Mouse (Mus musculus): ENCODE measurements around the gene Arl5c. TPM values are rescaled to one million over a fixed set of nuclear protein-coding genes. Genes with fewer than 3 reads are reported as not detected.
"Not testable (repeated sequence)": the region's sequence is repeated elsewhere in the genome, so short reads cannot be mapped to it uniquely, and the experiment has no call there.

The Arl5c gene
- polyA plus RNA-seq, 1 experiment from 2014 or later = 8.8 TPM

- no peak overlapping the region for H3K4me3 ChIP-seq
- no peaks in the 10 kb centered on the region for H3K36me3 ChIP-seq
- H3K9me3 ChIP-seq = no peaks in the 10 kb centered on the region
- no peaks in the 10 kb centered on the region for H3K4me1 ChIP-seq
- H3K27ac ChIP-seq = no peak overlapping the region
- H3K4me2 ChIP-seq (replicated peaks) = no peak overlapping the region
- H3K9ac ChIP-seq = no peak overlapping the region
- no peaks in the 10 kb centered on the region for H3K27me3 ChIP-seq
- WGBS = 79% methylated on average over 16 of the region's 16 CpGs
- no peak for ATAC-seq (ENCODE audit: low FRiP score, low read depth)
These were observed 42.6 kb downstream of the Arl5c start for GRCm38 (mm10) chr11:97953179-97953938.

- H3K4me1 ChIP-seq = no peaks in the 10 kb centered on the region
- H3K36me3 ChIP-seq = no peaks in the 10 kb centered on the region
- H3K27me3 ChIP-seq = no peaks in the 10 kb centered on the region
- no peak overlapping the region for H3K27ac ChIP-seq
- H3K9me3 ChIP-seq = no peaks in the 10 kb centered on the region
- no peak overlapping the region for H3K9ac ChIP-seq
- H3K4me2 ChIP-seq (replicated peaks) = no peak overlapping the region
- no peak for ATAC-seq (ENCODE audit: low FRiP score, low read depth)
- WGBS = 94% methylated on average over 1 of the region's 1 CpGs
- H3K4me3 ChIP-seq = no peak overlapping the region
These were observed 43.5 kb downstream of the Arl5c start for GRCm38 (mm10) chr11:97952367-97953006.

- WGBS = 66% methylated on average over 20 of the region's 20 CpGs
- no peak overlapping the region for H3K9ac ChIP-seq
- H3K36me3 ChIP-seq = no peaks in the 10 kb centered on the region
- no peaks in the 10 kb centered on the region for H3K9me3 ChIP-seq
- H3K4me2 ChIP-seq (replicated peaks) = no peak overlapping the region
- no peaks in the 10 kb centered on the region for H3K27me3 ChIP-seq
- no peaks in the 10 kb centered on the region for H3K4me1 ChIP-seq
- H3K4me3 ChIP-seq = no peak overlapping the region
- ATAC-seq (ENCODE audit: low FRiP score, low read depth) = no peak
- no peak overlapping the region for H3K27ac ChIP-seq
These were observed 46.1 kb downstream of the Arl5c start for GRCm38 (mm10) chr11:97949703-97950475.

- Histone ChIP-seq H3K4me3 (no peak overlapping the region), H3K9me3 (no peaks in the 10 kb centered on the region), H3K36me3 (no peaks in the 10 kb centered on the region), H3K4me1 (no peaks in the 10 kb centered on the region), H3K27ac (no peak overlapping the region), H3K9ac (no peak overlapping the region), H3K4me2 (replicated peaks) (no peak overlapping the region), H3K27me3 (no peaks in the 10 kb centered on the region)
- WGBS = 13% methylated on average over 7 of the region's 7 CpGs
- no peak for ATAC-seq (ENCODE audit: low FRiP score, low read depth)
These were observed 48.6 kb downstream of the Arl5c start for GRCm38 (mm10) chr11:97947426-97947825.

GRCm38 (mm10) chr11:97945738-97946289 lies 50.2 kb downstream of the Arl5c start:
- not testable (repeated sequence) for ATAC-seq (ENCODE audit: low FRiP score, low read depth); H3K4me3 ChIP-seq; H3K9ac ChIP-seq; H3K36me3 ChIP-seq; H3K27ac ChIP-seq; H3K4me2 ChIP-seq (replicated peaks); H3K27me3 ChIP-seq; H3K9me3 ChIP-seq; H3K4me1 ChIP-seq
- 92% methylated on average over 7 of the region's 7 CpGs for WGBS

- Histone ChIP-seq H3K27me3 (no peaks in the 10 kb centered on the region), H3K36me3 (no peaks in the 10 kb centered on the region), H3K4me2 (replicated peaks) (no peak overlapping the region), H3K4me3 (no peak overlapping the region), H3K9ac (no peak overlapping the region), H3K27ac (no peak overlapping the region), H3K9me3 (no peaks in the 10 kb centered on the region), H3K4me1 (no peaks in the 10 kb centered on the region)
- ATAC-seq (ENCODE audit: low FRiP score, low read depth) = no peak
- 74% methylated on average over 10 of the region's 10 CpGs for WGBS
These were observed 51.0 kb downstream of the Arl5c start for GRCm38 (mm10) chr11:97945031-97945430.

DNA sequence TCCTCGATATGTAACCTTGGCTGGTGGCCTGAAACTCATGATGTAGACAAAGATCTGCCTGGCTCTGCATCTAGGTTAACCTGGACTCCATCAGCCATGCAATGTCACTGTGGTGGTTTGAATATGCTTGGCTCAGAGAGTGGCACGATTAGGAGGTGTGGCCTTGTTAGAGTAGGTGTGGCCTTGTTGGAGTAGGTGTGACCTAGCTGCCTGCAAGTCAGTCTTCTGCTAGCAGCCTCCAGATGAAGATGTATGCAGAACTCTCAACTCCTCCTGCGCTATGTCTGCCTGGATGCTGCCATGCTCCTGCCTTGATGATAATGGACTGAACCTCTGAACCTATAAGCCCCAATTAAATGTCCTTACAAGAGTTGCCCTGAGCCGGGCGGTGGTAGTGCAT lies 52.7 kb downstream of the Arl5c start:
- Histone ChIP-seq H3K27me3 (no peaks in the 10 kb centered on the region), H3K4me2 (replicated peaks) (no peak overlapping the region), H3K4me1 (no peaks in the 10 kb centered on the region), H3K4me3 (no peak overlapping the region), H3K9me3 (no peaks in the 10 kb centered on the region), H3K36me3 (no peaks in the 10 kb centered on the region), H3K27ac (no peak overlapping the region), H3K9ac (no peak overlapping the region)
- no peak for ATAC-seq (ENCODE audit: low FRiP score, low read depth)
- 77% methylated on average over 5 of the region's 5 CpGs for WGBS

- Histone ChIP-seq H3K4me2 (replicated peaks) (no peak overlapping the region), H3K9ac (no peak overlapping the region), H3K27me3 (no peaks in the 10 kb centered on the region), H3K4me1 (peaks cover under 1% of the 10 kb centered on the region; the same call in 1 of the 2 replicates), H3K27ac (no peak overlapping the region), H3K9me3 (no peaks in the 10 kb centered on the region), H3K4me3 (no peak overlapping the region), H3K36me3 (no peaks in the 10 kb centered on the region)
- 82% methylated on average over 15 of the region's 15 CpGs for WGBS
- no peak for ATAC-seq (ENCODE audit: low FRiP score, low read depth)
These were observed 53.4 kb downstream of the Arl5c start for GRCm38 (mm10) chr11:97942420-97943111.

Small RNAs within 50 kb of the gene (microRNA-seq; reads per million reads assigned to microRNA genes)
- gene Gm22461 (not detected), gene Gm27597 (not detected)

Other genes starting within 250 kb of the Arl5c start
- 21.0 and 23.3 TPM in 2 replicates for gene Cwc25, start 229.6 kb downstream of the Arl5c start, polyA plus RNA-seq (2015; fragmentation: Nextera tagmentation; extraction: Ambion mirVana)
- 0.83 TPM in 1 of 2 replicates, not detected in the other for gene 1700001P01Rik, start 220.3 kb downstream of the Arl5c start, polyA plus RNA-seq (2015; fragmentation: Nextera tagmentation; extraction: Ambion mirVana)
- gene Rpl23, start 213.7 kb downstream of the Arl5c start, polyA plus RNA-seq (2015; fragmentation: Nextera tagmentation; extraction: Ambion mirVana) = 547 and 558 TPM in 2 replicates
- 128 and 138 TPM in 2 replicates for gene Lasp1, start 197.2 kb downstream of the Arl5c start, polyA plus RNA-seq (2015; fragmentation: Nextera tagmentation; extraction: Ambion mirVana)
- gene B230217C12Rik, start 155.4 kb downstream of the Arl5c start, polyA plus RNA-seq (2015; fragmentation: Nextera tagmentation; extraction: Ambion mirVana) = 11.7 and 12.5 TPM in 2 replicates
- 0.37 and 0.63 TPM in 2 replicates for gene Fbxo47, start 112.0 kb downstream of the Arl5c start, polyA plus RNA-seq (2015; fragmentation: Nextera tagmentation; extraction: Ambion mirVana)
- 0.33 and 0.50 TPM in 2 replicates for gene Plxdc1, start 9.7 kb downstream of the Arl5c start, polyA plus RNA-seq (2015; fragmentation: Nextera tagmentation; extraction: Ambion mirVana)
- gene Cacnb1, start 26.9 kb upstream of the Arl5c start, polyA plus RNA-seq (2015; fragmentation: Nextera tagmentation; extraction: Ambion mirVana) = 20.0 and 20.7 TPM in 2 replicates
- 1,012 and 1,039 TPM in 2 replicates for gene Rpl19, start 30.5 kb upstream of the Arl5c start, polyA plus RNA-seq (2015; fragmentation: Nextera tagmentation; extraction: Ambion mirVana)
- gene Stac2, start 57.3 kb upstream of the Arl5c start, polyA plus RNA-seq (2015; fragmentation: Nextera tagmentation; extraction: Ambion mirVana) = 0.74 and 1.1 TPM in 2 replicates
- gene Fbxl20, start 154.2 kb upstream of the Arl5c start, polyA plus RNA-seq (2015; fragmentation: Nextera tagmentation; extraction: Ambion mirVana) = 28.0 and 28.4 TPM in 2 replicates
- gene Med1, start 197.1 kb upstream of the Arl5c start, polyA plus RNA-seq (2015; fragmentation: Nextera tagmentation; extraction: Ambion mirVana) = 74.9 and 76.8 TPM in 2 replicates
- 13.1 TPM in 2 replicates for gene Cdk12, start 206.9 kb upstream of the Arl5c start, polyA plus RNA-seq (2015; fragmentation: Nextera tagmentation; extraction: Ambion mirVana)